Mouse (Mus musculus) bone marrow macrophage, adult 2 months (primary cell): ENCODE measurements at regions not wholly inside any gene's neighbourhood (a gene's known extent, or its start where the extent isn't known, plus 50 kb on each side); places are given as distances from the start of the nearest gene placed in this dataset.

Experiments used
- CTCF ChIP-seq: IDR thresholded peaks from 2 replicates; pipeline ENCODE4 v1.5.1; 2012; ENCODE audit warnings: low read depth, mild to moderate bottlenecking, low read length, moderate library complexity
- POLR2A ChIP-seq: IDR thresholded peaks from 2 replicates; pipeline ENCODE4 v1.6.1; 2012; ENCODE audit warnings: mild to moderate bottlenecking, low read depth, low read length, borderline replicate concordance

DNA sequence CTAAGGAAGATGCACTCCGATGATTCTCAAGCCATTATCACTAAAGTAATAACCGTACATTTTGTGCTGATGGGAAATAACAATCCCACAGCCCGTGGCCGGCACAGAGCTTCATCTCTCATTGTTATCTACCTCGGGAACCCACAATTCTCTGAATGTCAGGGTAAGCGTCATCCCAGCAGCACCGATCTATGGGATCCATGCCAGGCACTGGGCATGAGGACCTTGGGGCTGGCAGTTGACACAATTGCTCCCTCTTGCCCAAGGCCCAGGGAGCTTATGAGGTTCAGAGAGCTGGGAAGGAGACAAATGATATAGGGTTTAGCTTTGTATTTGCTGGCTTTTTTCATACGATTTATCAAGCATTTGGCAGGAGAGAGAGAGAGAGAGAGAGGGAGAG is 342.8 kb downstream of the Tcerg1l start:
- no peak for TF ChIP-seq CTCF
- TF ChIP-seq POLR2A: no peak
